Mouse (Mus musculus): ENCODE data around the gene Lin7a. TPM values are rescaled to one million over a fixed set of nuclear protein-coding genes. Genes with fewer than 3 reads are reported as not detected.

Lin7a gene
- 10 to 100 TPM; 57.8 to 59.6 TPM for total RNA-seq (2021)
- long read RNA-seq, experiment 1, transcript Lin7a-201 (6 exons, 2,363 nt) = major isoform, 29 of 56 reads
- long read RNA-seq, experiment 1, partial matches to known transcripts = 4 of 56 reads
- long read RNA-seq, experiment 1, other reads (novel, unspliced or antisense) = 20 of 56 reads
- long read RNA-seq, experiment 2, transcript Lin7a-201 (6 exons, 2,363 nt) = major isoform, 16 of 38 reads
- long read RNA-seq, experiment 2, partial matches to known transcripts = 9 of 38 reads
- long read RNA-seq, experiment 2, other reads (novel, unspliced or antisense) = 13 of 38 reads

DNA sequence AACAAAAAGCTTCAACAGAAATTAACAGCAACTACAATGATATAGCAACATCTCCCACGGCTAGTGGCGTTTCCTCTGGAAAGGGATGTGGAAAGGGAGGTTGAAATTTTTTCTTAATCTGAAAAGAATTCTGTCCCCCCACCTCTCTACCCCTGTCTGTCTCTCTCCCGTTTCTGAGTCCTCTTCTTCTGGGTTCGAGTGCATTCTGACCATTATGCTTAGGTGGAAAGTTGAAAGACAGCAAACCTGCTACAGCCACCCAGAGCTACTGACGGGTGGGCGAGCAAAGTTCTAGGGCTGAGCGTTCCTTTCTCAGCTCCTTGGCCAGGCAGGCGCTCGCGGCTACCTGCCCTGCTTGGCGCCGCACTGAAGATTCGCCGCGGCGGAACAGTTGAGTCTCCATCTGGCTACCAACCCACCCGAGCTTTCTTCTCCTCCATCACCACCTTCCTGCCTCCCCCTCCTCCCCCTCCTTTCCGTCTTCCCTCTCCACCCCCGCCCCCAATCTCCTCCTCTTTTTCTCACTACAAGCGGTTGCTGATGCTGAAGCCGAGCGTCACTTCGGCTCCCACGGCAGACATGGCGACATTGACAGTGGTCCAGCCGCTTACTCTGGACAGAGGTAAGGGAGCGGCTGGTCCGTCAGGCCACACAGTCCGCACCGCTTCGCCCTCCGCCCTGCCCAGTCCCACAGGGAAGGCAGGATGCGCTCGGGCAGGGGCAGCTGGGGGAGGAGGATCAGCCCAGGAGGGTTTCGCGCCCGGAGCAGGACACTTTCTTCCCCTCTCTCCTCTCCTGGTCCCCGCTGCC is at the start of gene Lin7a:
Gene Lin7a (plus strand): TSS at position 366 of the 810 bp plus-strand sequence.
- H3K27ac ChIP-seq = peak within 1 kb of the TSS; percentile 97
- peak within 1 kb of the TSS; percentile 85 for H3K4me3 ChIP-seq
- TF ChIP-seq CTCF (IDR thresholded peaks at IDR 0.05) = no peak
- intact Hi-C loops (cut with DNase I) = loop anchor here (1.0 to 10.0 kb wide), 5 partner anchors 66 to 657 kb away; no protein-coding TSS in a partner anchor
- DNase-seq (ENCODE audit: extremely low spot score in 1 of 2, low spot score in 2 of 2) = peak in 1 of 2 experiments; percentile 54

GRCm38 (mm10) chr10:107221726-107222125 is 49.8 kb upstream of the Lin7a start:
- TF ChIP-seq CTCF (IDR thresholded peaks at IDR 0.05) = no peak
- no peak overlapping the region for H3K4me3 ChIP-seq
- no peak for DNase-seq (ENCODE audit: extremely low spot score in 1 of 2, low spot score in 2 of 2)
- H3K27ac ChIP-seq = no peak overlapping the region
- intact Hi-C loops (cut with DNase I) = no loop called here

DNA sequence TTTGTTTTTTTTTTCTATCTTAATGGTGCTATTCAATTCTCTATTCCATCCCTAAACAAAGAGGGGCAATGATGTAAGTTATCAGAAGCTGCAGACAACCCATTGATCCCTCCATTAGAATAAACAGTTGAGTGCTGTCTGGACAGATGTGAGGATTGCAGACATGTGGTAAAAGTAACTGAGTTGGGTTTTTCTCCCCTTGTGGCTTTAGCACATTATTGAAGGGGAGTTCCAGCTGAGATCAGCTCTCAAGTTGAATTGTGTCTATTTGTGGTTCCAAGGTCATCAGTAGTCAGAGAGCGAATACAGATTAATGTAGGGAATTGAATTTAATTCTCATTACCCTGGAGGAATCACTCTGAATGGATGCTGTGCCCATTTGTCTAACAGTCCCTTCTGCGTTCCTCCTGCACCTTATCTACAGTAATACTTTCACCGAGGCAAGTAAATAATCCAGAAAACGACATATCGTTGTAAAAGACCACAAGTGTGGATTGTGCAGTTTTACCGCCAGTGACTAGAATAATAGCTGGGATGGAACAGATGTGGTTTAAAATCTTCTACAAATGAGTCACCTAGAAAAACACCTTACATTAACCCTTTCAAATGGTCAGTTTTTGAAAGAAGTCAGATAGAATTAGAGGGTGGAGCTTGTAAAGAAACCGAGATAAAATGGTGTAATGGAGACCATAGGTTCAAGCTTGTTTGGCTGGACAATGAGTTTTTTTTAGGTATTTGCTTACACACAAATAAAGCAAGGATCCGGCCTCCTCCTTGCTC is 48.9 kb upstream of the Lin7a start:
- no peak for TF ChIP-seq CTCF (IDR thresholded peaks at IDR 0.05)
- intact Hi-C loops (cut with DNase I) = no loop called here
- Histone ChIP-seq H3K27ac (no peak overlapping the region), H3K4me3 (no peak overlapping the region)
- DNase-seq (ENCODE audit: extremely low spot score in 1 of 2, low spot score in 2 of 2) = no peak

GRCm38 (mm10) chr10:107223186-107223440 is 48.4 kb upstream of the Lin7a start:
- DNase-seq (ENCODE audit: extremely low spot score in 1 of 2, low spot score in 2 of 2) = no peak
- Histone ChIP-seq H3K27ac (no peak overlapping the region), H3K4me3 (no peak overlapping the region)
- intact Hi-C loops (cut with DNase I) = no loop called here
- no peak for TF ChIP-seq CTCF (IDR thresholded peaks at IDR 0.05)

GRCm38 (mm10) chr10:107223821-107224220 is 47.7 kb upstream of the Lin7a start:
- intact Hi-C loops (cut with DNase I) = no loop called here
- H3K27ac ChIP-seq = no peak overlapping the region
- DNase-seq (ENCODE audit: extremely low spot score in 1 of 2, low spot score in 2 of 2) = no peak
- no peak for TF ChIP-seq CTCF (IDR thresholded peaks at IDR 0.05)
- H3K4me3 ChIP-seq = no peak overlapping the region

DNA sequence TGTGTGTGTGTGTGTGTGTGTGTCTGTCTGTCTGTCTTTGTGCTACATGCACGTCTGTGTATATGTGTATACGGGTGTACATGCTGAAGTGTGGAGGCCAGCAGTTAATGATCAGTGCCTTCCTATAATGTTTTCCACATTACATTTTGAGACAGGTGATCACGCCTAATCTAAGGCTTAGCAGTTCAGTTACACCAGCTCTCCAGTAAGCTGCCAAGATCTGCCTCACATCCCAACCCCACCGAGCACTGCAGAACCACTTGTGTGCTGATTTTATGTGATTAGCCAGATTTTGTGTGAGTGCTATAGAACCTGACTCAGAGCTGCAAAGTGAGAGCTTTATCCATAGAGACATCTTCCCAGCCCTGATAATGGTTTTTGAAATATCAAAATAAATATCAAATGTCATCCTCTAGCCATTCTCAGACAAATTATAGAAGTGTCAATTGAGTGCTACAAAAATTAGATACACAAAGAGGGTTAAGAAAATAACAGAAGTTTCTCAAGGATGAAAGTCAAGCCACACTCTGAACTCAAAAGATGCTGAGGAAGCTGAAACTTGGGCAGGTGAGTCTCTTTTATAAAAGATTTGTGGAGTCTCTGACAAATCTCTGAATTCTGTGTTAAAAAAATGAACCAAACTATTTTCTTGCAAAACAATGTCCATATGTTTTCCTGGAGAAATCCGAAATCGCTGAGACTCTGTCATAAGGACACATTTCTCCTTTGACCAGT is 46.7 kb upstream of the Lin7a start:
- Histone ChIP-seq H3K27ac (no peak overlapping the region), H3K4me3 (no peak overlapping the region)
- no peak for TF ChIP-seq CTCF (IDR thresholded peaks at IDR 0.05)
- DNase-seq (ENCODE audit: extremely low spot score in 1 of 2, low spot score in 2 of 2) = no peak
- intact Hi-C loops (cut with DNase I) = no loop called here

DNA sequence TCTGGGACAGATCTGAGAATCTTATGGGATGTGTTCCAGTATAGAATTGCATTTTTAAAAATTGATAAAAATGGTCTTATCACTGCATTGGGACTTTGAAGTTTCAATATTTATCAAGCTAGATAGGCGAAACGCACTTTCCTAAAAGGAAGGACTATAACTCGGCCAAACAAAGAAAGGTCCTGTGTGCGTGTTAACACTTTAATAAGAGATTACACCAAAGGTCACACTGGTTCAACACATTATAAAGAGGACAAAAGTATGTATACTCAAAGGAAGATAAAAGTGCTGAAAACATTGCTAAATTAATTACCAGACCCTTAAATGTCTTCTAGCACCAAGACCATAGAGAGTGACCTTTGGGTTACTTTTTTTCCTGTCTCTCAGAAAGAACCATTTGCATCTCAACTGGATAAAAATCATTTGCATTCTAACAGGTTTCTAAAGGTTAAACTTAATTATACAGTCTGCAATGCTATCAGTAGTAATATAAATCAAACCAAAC is 46.1 kb upstream of the Lin7a start:
- TF ChIP-seq CTCF (IDR thresholded peaks at IDR 0.05) = no peak
- Histone ChIP-seq H3K4me3 (no peak overlapping the region), H3K27ac (no peak overlapping the region)
- intact Hi-C loops (cut with DNase I) = no loop called here
- no peak for DNase-seq (ENCODE audit: extremely low spot score in 1 of 2, low spot score in 2 of 2)

- intact Hi-C loops (cut with DNase I) = no loop called here
- no peak overlapping the region for H3K27ac ChIP-seq
- no peak for TF ChIP-seq CTCF (IDR thresholded peaks at IDR 0.05)
Measured at GRCm38 (mm10) chr10:107225871-107226270, 45.6 kb upstream of the Lin7a start.

DNA sequence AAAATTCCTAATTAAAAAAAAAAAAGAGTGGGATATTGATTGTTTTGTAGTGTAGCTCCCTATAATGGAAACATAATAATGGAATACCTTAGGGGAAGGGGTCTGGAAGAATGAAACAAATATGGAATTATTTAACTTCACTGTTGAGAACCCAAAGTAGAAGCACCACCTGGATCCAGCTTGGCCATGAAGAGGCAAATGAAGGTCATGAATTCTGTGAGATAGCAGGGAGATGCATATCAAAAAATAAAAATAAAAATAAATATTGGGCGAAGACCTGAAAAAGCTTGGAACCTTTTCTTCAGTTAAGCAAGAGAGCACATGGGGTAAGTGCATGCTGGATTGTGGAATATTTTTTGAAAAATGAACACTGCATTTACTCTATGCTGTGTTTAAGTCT is 43.6 kb upstream of the Lin7a start:
- no peak for TF ChIP-seq CTCF (IDR thresholded peaks at IDR 0.05)
- DNase-seq (ENCODE audit: extremely low spot score in 1 of 2, low spot score in 2 of 2) = no peak
- no peak overlapping the region for H3K27ac ChIP-seq
- no peak overlapping the region for H3K4me3 ChIP-seq
- intact Hi-C loops (cut with DNase I) = no loop called here

More at GRCm38 (mm10) chr10:107225871-107226270, 45.6 kb upstream of the Lin7a start:
- no peak for DNase-seq (ENCODE audit: extremely low spot score in 1 of 2, low spot score in 2 of 2)
- no peak overlapping the region for H3K4me3 ChIP-seq

- TF ChIP-seq CTCF (IDR thresholded peaks at IDR 0.05) = no peak
- DNase-seq (ENCODE audit: extremely low spot score in 1 of 2, low spot score in 2 of 2) = no peak
- Histone ChIP-seq H3K4me3 (no peak overlapping the region), H3K27ac (no peak overlapping the region)
- intact Hi-C loops (cut with DNase I) = no loop called here
Measured at GRCm38 (mm10) chr10:107228776-107229175, 42.7 kb upstream of the Lin7a start.

DNA sequence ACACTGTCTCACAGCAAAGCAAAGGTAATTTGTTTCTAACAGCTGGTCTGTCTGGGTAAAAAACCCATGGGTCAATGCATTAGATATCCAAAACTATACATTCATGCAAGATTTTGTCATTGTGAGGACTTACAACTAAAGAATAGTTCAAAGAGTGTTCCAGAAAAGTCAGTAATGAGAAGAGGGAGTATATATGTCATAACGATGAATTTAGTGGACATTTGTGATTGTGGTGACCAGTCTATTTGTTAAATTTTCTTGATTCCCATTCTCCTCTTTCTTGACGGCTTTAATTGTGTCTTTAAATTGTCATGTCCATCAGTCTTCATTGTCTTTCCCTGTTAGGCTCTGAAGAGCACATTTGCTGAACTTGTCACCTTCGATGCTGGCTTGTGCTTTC is 42.1 kb upstream of the Lin7a start:
- no peak for DNase-seq (ENCODE audit: extremely low spot score in 1 of 2, low spot score in 2 of 2)
- no peak overlapping the region for H3K4me3 ChIP-seq
- no peak overlapping the region for H3K27ac ChIP-seq
- no peak for TF ChIP-seq CTCF (IDR thresholded peaks at IDR 0.05)
- intact Hi-C loops (cut with DNase I) = no loop called here

Measured in left cerebral cortex, adult 2 months (tissue).